Mouse (Mus musculus) thymus, postnatal 10 days (tissue): ENCODE measurements around the gene Zfp219.

ENCODE experiments used
- DNase-seq, 2 experiments: peaks; one replicate each; pipeline ENCODE4 v3.0.0; 2021; ENCODE audit warnings: low spot score in 2 of 2

Gene Zfp219

GRCm38 (mm10) chr14:52003981-52004495 lies 16.5 kb downstream of the Zfp219 start:
- DNase-seq = no peak

DNA sequence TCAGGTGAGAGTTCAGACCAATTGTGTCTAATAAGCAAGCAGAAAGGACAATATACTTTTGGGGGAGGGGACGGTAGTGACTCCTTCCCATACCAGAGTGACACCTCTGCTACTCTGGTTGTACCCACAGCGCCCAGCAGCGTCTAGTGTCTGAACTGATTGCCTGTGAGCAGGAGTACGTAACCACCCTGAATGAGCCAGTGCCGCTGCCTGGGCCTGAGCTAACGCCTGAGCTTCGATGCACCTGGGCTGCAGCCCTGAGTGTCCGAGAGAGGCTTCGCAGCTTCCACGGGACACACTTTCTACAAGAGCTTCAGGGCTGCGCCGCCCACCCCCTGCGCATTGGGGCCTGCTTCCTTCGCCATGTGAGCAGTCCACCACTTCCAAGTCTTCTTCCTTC lies 23.1 kb downstream of the Zfp219 start:
- no peak for DNase-seq

DNA sequence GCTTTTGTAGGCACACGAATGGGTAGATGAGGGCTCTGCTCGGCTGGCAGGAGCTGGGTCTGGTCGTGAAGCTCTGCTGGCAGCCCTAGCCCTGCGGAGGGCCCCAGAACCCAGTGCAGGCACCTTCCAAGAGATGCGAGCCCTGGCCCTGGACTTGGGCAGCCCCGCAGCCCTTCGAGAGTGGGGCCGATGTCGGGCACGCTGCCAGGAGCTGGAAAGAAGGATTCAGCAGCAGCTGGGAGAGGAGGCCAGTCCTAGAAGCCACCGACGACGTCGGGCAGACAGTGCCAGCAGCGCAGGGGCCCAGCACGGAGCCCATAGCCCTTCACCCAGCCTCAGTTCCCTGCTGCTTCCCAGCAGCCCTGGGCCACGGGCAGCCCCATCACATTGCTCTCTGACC lies 23.7 kb downstream of the Zfp219 start:
- DNase-seq = no peak

DNA sequence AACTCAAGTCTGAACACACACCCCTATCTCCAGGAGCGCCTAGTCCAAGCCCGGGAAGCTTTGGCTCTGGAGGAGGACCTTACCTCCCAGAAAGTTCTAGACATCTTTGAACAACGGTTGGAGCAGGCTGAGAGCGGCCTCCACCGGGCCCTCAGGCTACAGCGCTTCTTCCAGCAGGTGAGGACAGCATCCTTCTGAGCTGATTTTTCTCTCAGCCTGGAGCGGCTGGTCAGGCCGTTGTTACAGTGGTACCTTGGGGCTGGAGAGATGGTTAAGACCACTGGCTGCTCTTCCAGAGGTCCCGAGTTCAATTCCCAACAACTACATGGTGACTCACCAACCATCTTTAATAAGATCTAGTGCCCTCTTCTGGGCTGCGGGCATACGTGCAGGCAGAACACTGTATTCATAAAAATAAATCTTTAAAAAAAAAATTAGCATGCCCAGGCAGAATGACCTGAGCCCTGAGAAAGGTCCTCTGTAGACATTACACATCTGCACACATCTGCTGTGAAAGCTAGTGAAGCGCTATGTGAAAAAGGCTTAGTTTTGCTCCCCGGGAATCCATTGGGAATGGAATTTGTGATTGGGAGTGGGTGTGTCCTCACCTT lies 24.2 kb downstream of the Zfp219 start:
- no peak for DNase-seq

DNA sequence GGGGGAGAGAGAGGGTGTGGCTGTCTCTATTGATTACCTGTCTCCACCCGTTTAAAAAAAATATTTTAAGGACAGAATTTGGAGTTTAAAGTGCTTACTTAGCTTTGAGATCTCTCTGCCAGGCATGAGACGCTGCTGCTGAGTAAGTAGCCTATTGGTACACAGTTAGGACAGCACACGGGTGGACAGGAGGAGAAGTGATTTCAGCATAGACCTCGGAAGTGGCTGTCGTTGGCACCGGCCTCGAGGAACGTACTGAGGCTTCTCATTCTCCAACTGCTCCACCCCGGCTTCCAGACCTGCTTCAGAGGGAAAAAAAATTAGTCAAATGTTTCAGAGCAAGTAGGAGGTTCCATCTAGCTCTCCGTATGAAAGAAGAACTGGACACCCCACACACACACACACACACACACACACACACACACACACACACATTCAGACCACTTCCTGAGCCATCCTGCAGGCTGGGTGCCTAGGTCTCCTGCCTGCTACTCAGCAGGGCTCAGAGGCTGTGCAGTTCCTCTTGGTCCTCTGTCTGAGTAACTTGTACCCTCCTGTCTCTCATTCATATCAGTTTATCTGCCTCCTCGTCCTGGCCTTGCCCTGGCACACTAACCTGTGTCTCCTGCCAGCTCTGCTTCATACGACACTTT lies 25.2 kb downstream of the Zfp219 start:
- DNase-seq = no peak

- DNase-seq = no peak
Observed at GRCm38 (mm10) chr14:51994453-51994852, 26.1 kb downstream of the Zfp219 start.

GRCm38 (mm10) chr14:51989461-51989970 lies 31.0 kb downstream of the Zfp219 start:
- DNase-seq = peak in 1 of 2 experiments; percentile 12

DNA sequence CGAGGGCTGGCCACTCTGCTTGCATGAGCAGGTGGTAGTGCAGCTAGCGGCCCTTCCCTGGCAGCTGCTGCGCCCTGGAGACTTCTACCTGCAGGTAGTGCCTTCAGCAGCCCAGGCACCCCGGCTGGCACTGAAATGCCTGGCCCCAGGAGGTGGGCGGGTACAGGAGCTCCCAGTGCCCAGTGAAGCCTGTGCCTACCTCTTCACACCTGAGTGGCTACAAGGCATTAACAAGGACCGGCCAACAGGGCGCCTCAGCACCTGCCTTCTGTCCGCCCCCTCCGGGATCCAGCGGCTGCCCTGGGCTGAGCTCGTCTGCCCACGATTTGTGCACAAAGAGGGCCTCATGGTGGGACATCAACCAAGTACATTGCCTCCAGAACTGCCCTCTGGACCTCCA lies 31.8 kb downstream of the Zfp219 start:
- DNase-seq = no peak

DNA sequence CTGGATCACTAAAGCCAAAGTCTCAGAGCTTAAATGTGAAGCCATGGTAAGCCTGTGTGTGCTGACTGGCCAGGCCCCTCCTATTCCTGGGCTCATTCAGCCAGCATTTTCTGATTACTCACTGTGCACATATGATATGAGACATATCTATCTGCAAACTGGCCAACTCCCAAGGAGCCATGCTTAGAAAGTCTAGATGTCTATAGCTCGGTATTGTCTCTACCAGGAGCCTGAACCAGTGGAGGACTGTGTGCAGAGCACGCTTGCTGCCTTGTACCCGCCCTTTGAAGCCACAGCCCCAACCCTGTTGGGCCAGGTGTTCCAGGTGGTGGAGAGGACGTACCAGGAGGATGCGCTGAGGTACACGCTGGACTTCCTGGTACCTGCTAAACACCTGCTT lies 33.4 kb downstream of the Zfp219 start:
- no peak for DNase-seq

GRCm38 (mm10) chr14:51986153-51986505 lies 34.4 kb downstream of the Zfp219 start:
- no peak for DNase-seq

DNA sequence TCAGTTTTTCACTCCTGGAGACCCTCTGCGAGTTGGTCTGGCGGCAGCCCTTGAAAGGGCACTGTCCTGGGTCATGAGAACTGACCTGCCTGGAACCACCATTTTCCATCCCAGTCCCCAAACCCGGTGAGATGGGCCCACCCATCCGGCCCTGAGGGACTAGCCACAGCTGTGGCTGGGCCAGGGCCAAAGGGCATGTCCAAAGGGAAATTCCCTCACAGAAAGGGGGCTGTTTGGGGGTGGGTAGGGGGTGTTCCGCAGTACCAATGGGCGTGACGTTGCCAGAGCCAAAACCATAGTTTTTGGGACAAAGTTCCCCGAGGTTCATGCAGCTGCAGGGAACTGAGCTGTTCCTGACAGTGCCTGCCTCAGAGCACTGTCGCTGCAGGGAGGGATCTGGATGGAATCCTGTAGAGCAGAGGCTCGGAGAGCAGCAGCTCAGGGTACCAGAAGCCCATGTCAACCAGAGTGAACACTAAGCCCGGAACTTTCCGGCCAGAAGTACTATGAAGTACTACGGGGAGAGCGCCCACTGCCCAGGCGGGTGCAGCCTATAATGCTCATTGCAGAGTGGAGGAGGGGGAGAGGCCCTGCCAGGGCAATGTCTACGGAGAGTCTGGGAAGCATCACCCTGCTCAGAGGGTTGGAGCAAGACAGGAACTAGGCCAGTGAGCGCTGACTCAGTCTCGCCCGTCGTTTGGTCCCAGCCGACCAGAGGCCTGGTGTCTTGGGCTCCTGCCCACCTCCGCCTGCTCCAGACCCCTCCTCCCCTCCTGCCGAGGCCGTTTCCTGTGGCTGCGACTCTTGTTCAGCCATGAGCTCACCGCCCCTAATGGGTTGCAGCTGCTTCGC lies 35.0 kb downstream of the Zfp219 start:
- DNase-seq = peak; percentile 31 to 32

- DNase-seq = peak; percentile 48 to 69
Observed at GRCm38 (mm10) chr14:51984247-51985231, 36.0 kb downstream of the Zfp219 start, which contains the start of gene Arhgef40. TSS of gene Arhgef40 (plus strand) at chr14:51984719.

DNA sequence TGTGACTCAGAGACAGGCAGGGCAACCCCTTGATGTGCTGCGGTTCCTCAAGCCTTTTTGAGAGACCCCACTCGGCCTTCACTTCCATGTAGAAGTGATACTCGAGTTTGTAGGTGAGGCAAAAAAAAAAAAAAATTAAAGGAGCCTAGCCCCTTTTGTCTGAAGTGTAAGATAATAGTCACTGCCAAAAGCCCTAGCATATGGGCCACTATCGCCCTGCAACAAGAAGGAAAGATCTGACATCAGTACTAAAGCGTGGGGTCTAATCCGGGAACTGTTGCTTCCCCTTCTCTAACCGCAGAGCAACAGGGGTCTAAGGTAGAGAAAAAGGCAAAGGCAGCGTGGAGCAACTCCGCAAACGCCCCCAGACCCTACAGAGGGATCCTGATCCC lies 36.7 kb downstream of the Zfp219 start:
- no peak for DNase-seq

DNA sequence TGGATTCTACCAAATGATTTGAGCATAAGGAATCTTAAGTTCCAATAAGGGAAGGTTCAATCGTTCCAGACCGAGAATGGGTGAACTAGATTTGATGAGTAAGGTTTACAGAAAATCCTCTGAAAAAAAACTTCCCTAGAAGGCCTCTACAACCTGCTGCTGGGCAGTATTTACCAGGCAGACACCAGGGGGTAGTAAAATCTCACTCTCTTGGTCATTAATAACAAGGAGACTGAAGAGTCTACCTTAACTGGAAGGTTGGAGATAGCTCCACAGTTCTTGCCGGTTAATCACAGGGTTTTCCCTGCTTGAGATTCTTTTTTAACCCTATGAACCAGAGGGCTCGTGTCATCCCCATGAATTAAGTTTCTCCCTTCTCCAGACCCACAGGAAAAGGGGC lies 37.3 kb downstream of the Zfp219 start:
- DNase-seq = no peak

DNA sequence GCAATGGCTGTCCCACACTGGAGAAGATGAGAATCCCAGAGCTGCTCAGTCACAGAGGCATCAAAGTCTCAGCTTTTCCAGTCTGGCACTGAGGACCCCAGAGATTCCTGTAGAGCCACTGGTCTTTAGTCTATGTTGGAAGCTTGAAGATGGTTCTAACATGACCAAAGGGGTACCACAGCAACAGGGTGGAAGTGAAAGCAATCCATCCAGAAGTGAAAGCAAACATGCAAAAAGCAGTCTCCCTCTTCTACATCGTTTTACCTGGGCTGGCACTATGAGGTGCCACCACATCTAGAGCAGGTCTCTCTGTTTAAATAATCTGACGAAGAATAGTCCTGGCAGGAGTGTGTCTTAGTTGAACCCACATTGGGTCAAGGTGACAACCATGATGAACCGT lies 41.3 kb downstream of the Zfp219 start:
- no peak for DNase-seq

DNA sequence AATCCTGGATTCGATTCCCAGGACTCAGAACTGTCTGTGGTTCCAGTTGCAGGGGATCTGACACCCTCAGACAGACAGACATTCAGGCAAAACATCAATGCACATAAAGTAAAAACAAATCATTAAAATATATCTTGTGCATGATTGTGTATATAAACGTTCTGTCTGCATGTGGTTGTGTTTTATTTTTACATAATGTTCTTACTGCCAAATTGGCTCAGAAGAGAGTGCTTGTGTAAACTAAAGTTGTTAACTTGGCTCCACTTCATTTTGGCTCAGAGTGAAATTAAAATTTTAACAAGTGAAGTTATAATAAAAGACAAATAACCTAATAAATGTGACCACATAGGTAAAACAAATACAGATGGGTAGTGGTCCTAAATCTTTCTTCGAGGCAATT lies 53.1 kb downstream of the Zfp219 start:
- no peak for DNase-seq

- no peak for DNase-seq
Observed at GRCm38 (mm10) chr14:51960316-51960715, 60.2 kb downstream of the Zfp219 start.
